Mouse (Mus musculus): Measurements from ENCODE around the gene Gls2. TPM values are rescaled to one million over a fixed set of nuclear protein-coding genes. Genes with fewer than 3 reads are reported as not detected.
"Not testable (repeated sequence)": the region's sequence is repeated elsewhere in the genome, so short reads cannot be mapped to it uniquely, and the experiment has no call there.

The Gls2 gene
- polyA plus RNA-seq, 1 experiment from 2014 or later: 1.2 TPM

- Histone ChIP-seq H3K9me3 (ENCODE audit: control insufficient read depth, low read length) (no peaks in the 10 kb centered on the region), H3K4me3 (ENCODE audit: low read depth, low read length) (no peak overlapping the region), H3K4me2 (ENCODE audit: low read depth) (no peak overlapping the region), H3K27me3 (ENCODE audit: control insufficient read depth, insufficient read depth, low read length) (no peaks in the 10 kb centered on the region), H3K36me3 (ENCODE audit: control insufficient read depth, insufficient read depth, low read length) (no peaks in the 10 kb centered on the region), H3K4me1 (ENCODE audit: control insufficient read depth, insufficient read depth, low read length) (no peaks in the 10 kb centered on the region), H3K27ac (ENCODE audit: low read depth, low read length) (no peak overlapping the region), H3K9ac (ENCODE audit: low read length) (no peak overlapping the region)
- 46% methylated on average over 2 of the region's 2 CpGs for WGBS
- ATAC-seq (ENCODE audit: insufficient read depth, low FRiP score, low TSS enrichment) (no peak), DNase-seq (ENCODE audit: low spot score) (peak; percentile 74)
These were observed 5.9 kb upstream of the Gls2 start for GRCm38 (mm10) chr10:128188242-128188877.

GRCm38 (mm10) chr10:128191472-128191871 lies 2.8 kb upstream of the Gls2 start:
- Histone ChIP-seq H3K9me3 (ENCODE audit: control insufficient read depth, low read length) (no peaks in the 10 kb centered on the region), H3K4me3 (ENCODE audit: low read depth, low read length) (no peak overlapping the region), H3K27ac (ENCODE audit: low read depth, low read length) (no peak overlapping the region), H3K4me1 (ENCODE audit: control insufficient read depth, insufficient read depth, low read length) (0 out of 2 replicates have a peak, but pooled peaks cover 6% of the 10 kb centered on the region), H3K9ac (ENCODE audit: low read length) (no peak overlapping the region), H3K27me3 (ENCODE audit: control insufficient read depth, insufficient read depth, low read length) (peaks cover 18% of the 10 kb centered on the region), H3K36me3 (ENCODE audit: control insufficient read depth, insufficient read depth, low read length) (no peaks in the 10 kb centered on the region), H3K4me2 (ENCODE audit: low read depth) (no peak overlapping the region)
- no peak for DNase-seq (ENCODE audit: low spot score)
- no peak for ATAC-seq (ENCODE audit: insufficient read depth, low FRiP score, low TSS enrichment)
- 83% methylated on average over 2 of the region's 2 CpGs for WGBS

GRCm38 (mm10) chr10:128192030-128192766 lies 2.1 kb upstream of the Gls2 start:
- H3K9ac ChIP-seq (ENCODE audit: low read length); H3K4me1 ChIP-seq (ENCODE audit: control insufficient read depth, insufficient read depth, low read length); DNase-seq (ENCODE audit: low spot score); H3K4me2 ChIP-seq (ENCODE audit: low read depth); H3K27ac ChIP-seq (ENCODE audit: low read depth, low read length); H3K36me3 ChIP-seq (ENCODE audit: control insufficient read depth, insufficient read depth, low read length); H3K9me3 ChIP-seq (ENCODE audit: control insufficient read depth, low read length); H3K4me3 ChIP-seq (ENCODE audit: low read depth, low read length); ATAC-seq (ENCODE audit: insufficient read depth, low FRiP score, low TSS enrichment): not testable (repeated sequence)
- 93% methylated on average over 3 of the region's 3 CpGs for WGBS
- H3K27me3 ChIP-seq (ENCODE audit: control insufficient read depth, insufficient read depth, low read length): peaks cover 18% of the 10 kb centered on the region

- 94% methylated on average over 6 of the region's 6 CpGs for WGBS
These were observed 1.1 kb upstream of the Gls2 start for GRCm38 (mm10) chr10:128193113-128193512.

GRCm38 (mm10) chr10:128194551-128195461 lies 549 bp downstream of the Gls2 start:
- under 1% methylated on average over 63 of the region's 79 CpGs for WGBS
- Histone ChIP-seq H3K9me3 (ENCODE audit: control insufficient read depth, low read length) (no peaks in the 10 kb centered on the region), H3K4me2 (ENCODE audit: low read depth) (peak overlapping the region; percentile 99), H3K27me3 (ENCODE audit: control insufficient read depth, insufficient read depth, low read length) (peaks cover 18% of the 10 kb centered on the region), H3K36me3 (ENCODE audit: control insufficient read depth, insufficient read depth, low read length) (no peaks in the 10 kb centered on the region), H3K27ac (ENCODE audit: low read depth, low read length) (no peak overlapping the region), H3K9ac (ENCODE audit: low read length) (peak overlapping the region; percentile 71), H3K4me3 (ENCODE audit: low read depth, low read length) (peak overlapping the region; percentile 69), H3K4me1 (ENCODE audit: control insufficient read depth, insufficient read depth, low read length) (0 out of 2 replicates have a peak, but pooled peaks cover 6% of the 10 kb centered on the region)
- DNase-seq (ENCODE audit: low spot score): peak; percentile 18
- peak; percentile 84 for ATAC-seq (ENCODE audit: insufficient read depth, low FRiP score, low TSS enrichment)

More at GRCm38 (mm10) chr10:128193113-128193512, 1.1 kb upstream of the Gls2 start:
- no peaks in the 10 kb centered on the region for H3K9me3 ChIP-seq (ENCODE audit: control insufficient read depth, low read length)
- peaks cover 18% of the 10 kb centered on the region for H3K27me3 ChIP-seq (ENCODE audit: control insufficient read depth, insufficient read depth, low read length)
- H3K4me2 ChIP-seq (ENCODE audit: low read depth): no peak overlapping the region
- DNase-seq (ENCODE audit: low spot score) (no peak), ATAC-seq (ENCODE audit: insufficient read depth, low FRiP score, low TSS enrichment) (no peak)
- H3K36me3 ChIP-seq (ENCODE audit: control insufficient read depth, insufficient read depth, low read length): no peaks in the 10 kb centered on the region
- no peak overlapping the region for H3K9ac ChIP-seq (ENCODE audit: low read length)
- no peak overlapping the region for H3K4me3 ChIP-seq (ENCODE audit: low read depth, low read length)
- 0 out of 2 replicates have a peak, but pooled peaks cover 6% of the 10 kb centered on the region for H3K4me1 ChIP-seq (ENCODE audit: control insufficient read depth, insufficient read depth, low read length)
- H3K27ac ChIP-seq (ENCODE audit: low read depth, low read length): no peak overlapping the region

GRCm38 (mm10) chr10:128201856-128202255 lies 7.6 kb downstream of the Gls2 start:
- no peaks in the 10 kb centered on the region for H3K9me3 ChIP-seq (ENCODE audit: control insufficient read depth, low read length)
- H3K9ac ChIP-seq (ENCODE audit: low read length): no peak overlapping the region
- no peak overlapping the region for H3K27ac ChIP-seq (ENCODE audit: low read depth, low read length)
- H3K4me3 ChIP-seq (ENCODE audit: low read depth, low read length): no peak overlapping the region
- DNase-seq (ENCODE audit: low spot score): no peak
- no peak overlapping the region for H3K4me2 ChIP-seq (ENCODE audit: low read depth)
- ATAC-seq (ENCODE audit: insufficient read depth, low FRiP score, low TSS enrichment): no peak
- no peaks in the 10 kb centered on the region for H3K4me1 ChIP-seq (ENCODE audit: control insufficient read depth, insufficient read depth, low read length)
- H3K27me3 ChIP-seq (ENCODE audit: control insufficient read depth, insufficient read depth, low read length): no peaks in the 10 kb centered on the region
- 80% methylated on average over 6 of the region's 6 CpGs for WGBS
- no peaks in the 10 kb centered on the region for H3K36me3 ChIP-seq (ENCODE audit: control insufficient read depth, insufficient read depth, low read length)

GRCm38 (mm10) chr10:128204941-128205340 lies 10.7 kb downstream of the Gls2 start:
- no peaks in the 10 kb centered on the region for H3K36me3 ChIP-seq (ENCODE audit: control insufficient read depth, insufficient read depth, low read length)
- no peak overlapping the region for H3K4me3 ChIP-seq (ENCODE audit: low read depth, low read length)
- H3K27ac ChIP-seq (ENCODE audit: low read depth, low read length): no peak overlapping the region
- H3K9me3 ChIP-seq (ENCODE audit: control insufficient read depth, low read length): no peaks in the 10 kb centered on the region
- no peaks in the 10 kb centered on the region for H3K4me1 ChIP-seq (ENCODE audit: control insufficient read depth, insufficient read depth, low read length)
- ATAC-seq (ENCODE audit: insufficient read depth, low FRiP score, low TSS enrichment) (no peak), DNase-seq (ENCODE audit: low spot score) (no peak)
- 90% methylated on average over 15 of the region's 15 CpGs for WGBS
- no peak overlapping the region for H3K9ac ChIP-seq (ENCODE audit: low read length)
- H3K27me3 ChIP-seq (ENCODE audit: control insufficient read depth, insufficient read depth, low read length): no peaks in the 10 kb centered on the region
- H3K4me2 ChIP-seq (ENCODE audit: low read depth): no peak overlapping the region

GRCm38 (mm10) chr10:128208326-128208725 lies 14.1 kb downstream of the Gls2 start:
- H3K4me3 ChIP-seq (ENCODE audit: low read depth, low read length): no peak overlapping the region
- no peaks in the 10 kb centered on the region for H3K36me3 ChIP-seq (ENCODE audit: control insufficient read depth, insufficient read depth, low read length)
- ATAC-seq (ENCODE audit: insufficient read depth, low FRiP score, low TSS enrichment): no peak
- H3K27ac ChIP-seq (ENCODE audit: low read depth, low read length): no peak overlapping the region
- H3K27me3 ChIP-seq (ENCODE audit: control insufficient read depth, insufficient read depth, low read length): 0 out of 2 replicates have a peak, but pooled peaks cover under 1% of the 10 kb centered on the region
- no peaks in the 10 kb centered on the region for H3K9me3 ChIP-seq (ENCODE audit: control insufficient read depth, low read length)
- no peak overlapping the region for H3K9ac ChIP-seq (ENCODE audit: low read length)
- peaks cover 7% of the 10 kb centered on the region for H3K4me1 ChIP-seq (ENCODE audit: control insufficient read depth, insufficient read depth, low read length)
- H3K4me2 ChIP-seq (ENCODE audit: low read depth): no peak overlapping the region
- DNase-seq (ENCODE audit: low spot score): no peak
- 93% methylated on average over 10 of the region's 10 CpGs for WGBS

All from neural tube, embryonic 11.5 days (tissue).